Mouse (Mus musculus): ENCODE results near the gene Dnaja2. TPM values are rescaled to one million over a fixed set of nuclear protein-coding genes. Genes with fewer than 3 reads are reported as not detected.
A peak's percentile ranks its signal among the peaks of the same experiment; 100 is the strongest.

Dnaja2 gene
- polyA plus RNA-seq, 1 experiment = 107 TPM

DNA sequence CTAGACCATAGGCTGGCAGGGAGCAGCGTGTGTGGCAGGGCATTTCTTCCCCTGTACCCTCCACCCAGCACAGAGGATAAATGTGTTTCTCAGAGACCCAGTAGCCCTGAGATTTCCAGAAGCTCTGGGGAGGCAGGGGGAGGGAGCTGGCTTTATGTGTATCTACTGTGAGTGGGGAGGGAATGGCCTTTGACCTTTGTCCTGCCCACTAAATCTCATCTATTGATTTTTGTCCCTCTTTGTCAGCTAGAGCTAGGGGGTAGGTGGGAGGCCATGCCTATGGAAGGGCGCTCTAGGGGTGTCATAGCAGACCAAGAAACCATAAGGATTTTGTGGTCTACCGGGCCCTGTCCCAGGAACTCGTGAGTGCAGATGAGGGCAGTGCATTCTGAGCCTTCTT lies 48.5 kb downstream of the Dnaja2 start:
- Histone ChIP-seq H3K4me3 (ENCODE audit: insufficient read depth, low read length) (no peak overlapping the region), H3K4me1 (ENCODE audit: control insufficient read depth, insufficient read depth, low read length) (peaks cover 15% of the 10 kb centered on the region), H3K27ac (ENCODE audit: insufficient read depth, low read depth, low read length) (no peak overlapping the region)
- TF ChIP-seq CTCF (IDR thresholded peaks at IDR 0.05; ENCODE audit: low read depth, low read length) = no peak
- no peak for TF ChIP-seq POLR2A (IDR thresholded peaks at IDR 0.05; ENCODE audit: borderline replicate concordance, low read depth, low read length)

DNA sequence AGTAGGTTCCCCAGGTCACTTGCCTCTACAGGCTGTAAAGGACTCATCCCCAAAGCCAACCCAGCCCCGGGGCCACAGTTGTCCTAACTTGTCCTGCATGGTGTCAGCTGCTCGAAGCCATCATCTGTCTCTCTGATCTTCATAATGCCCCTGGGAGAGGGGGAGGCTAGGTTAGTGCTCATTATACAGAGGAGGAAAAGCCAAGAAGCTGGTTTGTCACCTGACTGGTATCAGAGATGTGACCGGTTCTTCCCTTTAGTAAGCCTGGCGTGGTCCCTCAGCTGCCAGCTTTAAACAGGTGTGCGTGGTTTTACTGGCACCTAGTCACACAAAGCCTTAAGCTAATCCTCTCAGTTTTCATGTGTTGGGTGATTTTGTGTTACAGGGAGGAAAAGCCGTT lies 50.4 kb downstream of the Dnaja2 start:
- Histone ChIP-seq H3K4me1 (ENCODE audit: control insufficient read depth, insufficient read depth, low read length) (peaks cover 15% of the 10 kb centered on the region), H3K4me3 (ENCODE audit: insufficient read depth, low read length) (no peak overlapping the region), H3K27ac (ENCODE audit: insufficient read depth, low read depth, low read length) (no peak overlapping the region)
- no peak for TF ChIP-seq POLR2A (IDR thresholded peaks at IDR 0.05; ENCODE audit: borderline replicate concordance, low read depth, low read length)
- no peak for TF ChIP-seq CTCF (IDR thresholded peaks at IDR 0.05; ENCODE audit: low read depth, low read length)

DNA sequence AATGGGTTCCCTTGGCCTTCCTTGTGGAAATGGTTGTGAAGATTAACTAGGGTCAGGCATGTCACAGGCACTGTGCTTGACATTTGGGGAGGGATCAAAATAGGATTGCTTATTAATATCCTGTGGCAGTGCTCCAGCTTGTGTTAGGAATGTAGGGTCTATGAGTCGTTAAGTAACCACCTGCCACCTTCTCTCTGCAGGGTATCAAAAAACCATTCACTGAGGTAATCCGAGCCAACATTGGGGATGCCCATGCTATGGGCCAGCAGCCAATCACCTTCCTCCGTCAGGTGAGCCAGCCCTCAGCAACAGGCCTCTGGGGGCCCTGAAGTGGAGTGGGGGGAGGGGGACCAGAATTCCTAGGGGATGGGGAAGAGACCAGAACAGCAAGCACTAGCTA lies 52.1 kb downstream of the Dnaja2 start:
- Histone ChIP-seq H3K4me1 (ENCODE audit: control insufficient read depth, insufficient read depth, low read length) (peaks cover 26% of the 10 kb centered on the region), H3K4me3 (ENCODE audit: insufficient read depth, low read length) (no peak overlapping the region), H3K27ac (ENCODE audit: insufficient read depth, low read depth, low read length) (no peak overlapping the region)
- no peak for TF ChIP-seq CTCF (IDR thresholded peaks at IDR 0.05; ENCODE audit: low read depth, low read length)
- no peak for TF ChIP-seq POLR2A (IDR thresholded peaks at IDR 0.05; ENCODE audit: borderline replicate concordance, low read depth, low read length)

DNA sequence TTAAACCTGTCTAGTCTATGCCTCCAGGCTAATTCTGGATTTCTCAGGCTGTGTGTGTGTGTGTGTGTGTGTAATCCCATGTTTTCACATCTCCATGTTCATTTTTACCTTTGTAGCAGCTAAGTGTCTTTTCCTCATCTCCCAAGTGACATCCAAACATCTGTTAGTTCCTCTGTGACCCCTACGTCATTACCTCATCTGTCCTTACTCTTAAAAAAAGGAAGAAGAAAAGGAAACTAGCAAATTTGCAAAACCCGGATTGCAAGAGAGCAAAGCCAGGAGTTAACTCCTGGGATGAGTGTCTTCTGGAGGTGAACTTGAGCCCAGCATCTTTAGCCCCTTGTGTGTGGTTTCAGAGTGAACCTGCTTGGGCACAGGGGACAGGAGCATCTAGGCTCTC lies 52.8 kb downstream of the Dnaja2 start:
- Histone ChIP-seq H3K4me1 (ENCODE audit: control insufficient read depth, insufficient read depth, low read length) (peaks cover 26% of the 10 kb centered on the region), H3K4me3 (ENCODE audit: insufficient read depth, low read length) (no peak overlapping the region), H3K27ac (ENCODE audit: insufficient read depth, low read depth, low read length) (0 out of 2 replicates have a peak overlapping the region, but pooled peaks have one; percentile 3)
- TF ChIP-seq POLR2A (IDR thresholded peaks at IDR 0.05; ENCODE audit: borderline replicate concordance, low read depth, low read length) (no peak), CTCF (IDR thresholded peaks at IDR 0.05; ENCODE audit: low read depth, low read length) (no peak)

DNA sequence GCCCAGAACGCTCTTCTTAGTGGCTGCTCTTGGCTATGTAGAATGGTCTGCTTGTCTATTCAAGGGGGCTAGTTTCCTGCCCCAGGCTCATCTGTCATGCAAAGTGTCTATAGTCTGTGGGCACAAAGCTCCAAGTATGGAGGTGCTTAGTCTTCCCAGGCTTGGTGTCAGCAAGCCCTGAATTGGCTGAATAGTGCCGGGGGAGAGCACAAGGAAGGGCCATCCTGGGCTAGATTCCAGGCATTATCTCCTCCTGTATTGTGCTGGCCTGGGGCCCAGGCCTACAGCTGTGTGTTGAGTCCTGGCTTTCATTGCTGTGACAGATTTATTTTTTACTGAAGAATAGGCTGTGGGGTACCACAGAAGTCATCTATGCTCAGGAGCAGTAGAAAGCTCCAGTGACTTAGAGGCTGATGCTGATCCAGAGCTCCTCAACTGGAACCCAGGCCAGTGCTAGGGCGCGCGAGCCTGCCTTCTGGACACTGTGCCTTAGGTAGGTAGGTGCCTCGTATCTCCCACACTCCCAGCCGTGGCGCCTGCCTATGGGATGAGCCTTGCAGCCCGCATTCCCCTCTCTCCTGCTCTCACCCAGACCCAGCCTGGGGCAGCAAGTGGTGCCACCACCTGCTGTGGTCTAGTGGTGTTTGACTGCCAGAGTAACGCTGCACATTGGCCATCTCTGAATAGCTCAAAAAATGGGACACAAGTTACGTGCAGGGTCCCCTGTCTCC lies 54.0 kb downstream of the Dnaja2 start:
- no peak for TF ChIP-seq POLR2A (IDR thresholded peaks at IDR 0.05; ENCODE audit: borderline replicate concordance, low read depth, low read length)
- TF ChIP-seq CTCF (IDR thresholded peaks at IDR 0.05; ENCODE audit: low read depth, low read length) = no peak
- H3K27ac ChIP-seq (ENCODE audit: insufficient read depth, low read depth, low read length) = no peak overlapping the region
- no peak overlapping the region for H3K4me3 ChIP-seq (ENCODE audit: insufficient read depth, low read length)
- peaks cover 23% of the 10 kb centered on the region for H3K4me1 ChIP-seq (ENCODE audit: control insufficient read depth, insufficient read depth, low read length)

DNA sequence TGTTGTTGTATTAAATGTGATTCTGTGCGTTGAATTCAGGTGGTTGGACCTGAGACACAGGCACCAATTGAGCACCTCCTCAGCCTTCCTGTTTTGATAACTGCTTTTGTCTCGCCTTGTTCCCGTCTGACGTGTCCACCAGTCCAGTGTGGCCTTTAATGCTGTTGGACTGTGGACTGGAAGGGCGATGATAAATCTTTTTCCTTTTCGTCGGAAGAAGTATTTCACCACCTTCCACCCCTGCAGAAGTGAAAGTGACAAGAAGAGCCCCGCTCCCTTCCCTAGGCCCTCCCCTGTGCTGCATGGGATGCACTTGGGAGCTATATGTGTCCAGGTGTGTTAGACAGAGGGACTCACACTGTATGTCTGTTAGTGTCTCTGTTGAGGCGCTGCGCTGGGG lies 54.7 kb downstream of the Dnaja2 start:
- Histone ChIP-seq H3K4me1 (ENCODE audit: control insufficient read depth, insufficient read depth, low read length) (peaks cover 23% of the 10 kb centered on the region), H3K27ac (ENCODE audit: insufficient read depth, low read depth, low read length) (no peak overlapping the region), H3K4me3 (ENCODE audit: insufficient read depth, low read length) (no peak overlapping the region)
- TF ChIP-seq POLR2A (IDR thresholded peaks at IDR 0.05; ENCODE audit: borderline replicate concordance, low read depth, low read length) (no peak), CTCF (IDR thresholded peaks at IDR 0.05; ENCODE audit: low read depth, low read length) (no peak)

DNA sequence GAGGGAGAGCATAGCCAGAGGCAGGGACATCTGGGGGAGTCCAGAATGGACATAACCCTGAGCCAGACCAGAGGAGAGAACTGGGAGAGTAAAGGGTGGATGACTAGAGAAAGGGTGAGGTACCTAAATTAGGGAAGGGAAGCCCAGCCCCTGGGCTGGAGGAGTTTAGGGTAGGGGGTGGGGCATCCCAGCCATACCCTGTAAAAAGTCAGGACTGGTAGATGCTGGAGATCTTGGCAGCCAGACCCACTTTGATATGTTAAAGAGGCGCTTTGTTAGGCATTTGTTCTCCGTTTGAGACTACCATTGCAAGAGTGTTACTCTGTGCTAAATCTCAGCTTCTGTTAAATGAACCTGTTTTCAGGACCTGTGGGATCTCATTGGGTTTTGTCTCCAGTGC lies 56.6 kb downstream of the Dnaja2 start:
- TF ChIP-seq CTCF (IDR thresholded peaks at IDR 0.05; ENCODE audit: low read depth, low read length) (no peak), POLR2A (IDR thresholded peaks at IDR 0.05; ENCODE audit: borderline replicate concordance, low read depth, low read length) (no peak)
- H3K27ac ChIP-seq (ENCODE audit: insufficient read depth, low read depth, low read length) = no peak overlapping the region
- no peak overlapping the region for H3K4me3 ChIP-seq (ENCODE audit: insufficient read depth, low read length)
- peaks cover 25% of the 10 kb centered on the region for H3K4me1 ChIP-seq (ENCODE audit: control insufficient read depth, insufficient read depth, low read length)

DNA sequence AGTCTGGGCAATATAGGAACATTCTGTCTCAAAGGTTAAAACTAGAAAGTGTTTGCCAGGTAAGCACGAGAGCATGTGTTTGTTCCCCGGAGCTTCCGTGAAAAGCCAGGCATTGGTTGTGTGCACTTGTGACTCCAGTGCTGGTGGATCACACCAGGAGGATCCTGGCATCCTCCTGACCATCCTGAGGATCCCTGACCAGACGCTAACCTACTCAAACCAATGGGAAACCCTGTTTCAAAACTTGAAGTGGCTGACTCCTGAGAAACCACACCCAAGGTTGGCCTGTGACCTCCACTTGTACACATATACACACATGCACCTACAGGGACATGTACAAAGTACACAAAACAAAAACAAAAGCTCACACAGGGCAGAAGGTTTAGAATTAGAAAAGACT lies 58.4 kb downstream of the Dnaja2 start:
- TF ChIP-seq CTCF (IDR thresholded peaks at IDR 0.05; ENCODE audit: low read depth, low read length) (no peak), POLR2A (IDR thresholded peaks at IDR 0.05; ENCODE audit: borderline replicate concordance, low read depth, low read length) (no peak)

DNA sequence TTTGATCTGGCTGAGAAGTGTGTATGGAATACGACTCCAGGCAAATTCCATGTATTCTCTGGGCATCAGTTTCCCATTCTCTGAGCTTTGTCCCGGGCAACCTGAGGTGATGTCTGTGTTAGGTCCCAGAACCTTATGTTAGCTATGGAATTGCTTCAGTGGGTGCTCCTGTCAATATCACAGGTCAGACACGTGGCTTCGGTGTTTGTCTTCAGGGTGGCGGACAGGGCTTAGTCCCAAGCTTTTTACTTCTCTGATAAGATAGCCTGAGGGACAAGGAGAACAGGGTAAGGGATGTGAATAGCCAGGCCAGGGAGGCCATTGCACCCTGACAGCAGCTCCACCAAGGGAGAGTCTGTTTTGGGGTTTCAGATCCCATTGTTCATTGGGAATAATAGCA lies 59.0 kb downstream of the Dnaja2 start:
- Histone ChIP-seq H3K4me3 (ENCODE audit: insufficient read depth, low read length) (no peak overlapping the region), H3K27ac (ENCODE audit: insufficient read depth, low read depth, low read length) (no peak overlapping the region), H3K4me1 (ENCODE audit: control insufficient read depth, insufficient read depth, low read length) (peaks cover 17% of the 10 kb centered on the region)
- TF ChIP-seq POLR2A (IDR thresholded peaks at IDR 0.05; ENCODE audit: borderline replicate concordance, low read depth, low read length) = no peak
- TF ChIP-seq CTCF (IDR thresholded peaks at IDR 0.05; ENCODE audit: low read depth, low read length) = no peak

More for the DNA sequence above, 58.4 kb downstream of the Dnaja2 start:
- Histone ChIP-seq H3K27ac (ENCODE audit: insufficient read depth, low read depth, low read length) (no peak overlapping the region), H3K4me3 (ENCODE audit: insufficient read depth, low read length) (no peak overlapping the region), H3K4me1 (ENCODE audit: control insufficient read depth, insufficient read depth, low read length) (peaks cover 17% of the 10 kb centered on the region)
